Mouse (Mus musculus): ENCODE measurements around the gene Jph4.

Gene Jph4

GRCm38 (mm10) chr14:55095263-55095662, 21.5 kb downstream of the Jph4 start:
- no peak for DNase-seq (ENCODE audit: low spot score in 2 of 2)

- DNase-seq (ENCODE audit: low spot score in 2 of 2), result peak in 1 of 2 experiments; percentile 69
These were observed 22.0 kb downstream of the Jph4 start, which contains the start of gene Thtpa for GRCm38 (mm10) chr14:55094704-55095231. TSS of gene Thtpa (plus strand) at chr14:55094784.

GRCm38 (mm10) chr14:55093927-55094326, 22.8 kb downstream of the Jph4 start:
- DNase-seq (ENCODE audit: low spot score in 2 of 2), result no peak

GRCm38 (mm10) chr14:55092011-55092577, 24.6 kb downstream of the Jph4 start, which contains the start of gene Zfhx2:
TSS of gene Zfhx2 (minus strand) at chr14:55092324.
- peak; percentile 93 to 95 for DNase-seq (ENCODE audit: low spot score in 2 of 2)

- DNase-seq (ENCODE audit: low spot score in 2 of 2), result no peak
These were observed 25.4 kb downstream of the Jph4 start for GRCm38 (mm10) chr14:55091209-55091865.

GRCm38 (mm10) chr14:55089199-55089947, 27.4 kb downstream of the Jph4 start:
- DNase-seq (ENCODE audit: low spot score in 2 of 2), result peak in 1 of 2 experiments; percentile 75

- DNase-seq (ENCODE audit: low spot score in 2 of 2), result no peak
These were observed 30.7 kb downstream of the Jph4 start for GRCm38 (mm10) chr14:55086009-55086514.

- no peak for DNase-seq (ENCODE audit: low spot score in 2 of 2)
These were observed 31.3 kb downstream of the Jph4 start for GRCm38 (mm10) chr14:55085324-55086008.

- no peak for DNase-seq (ENCODE audit: low spot score in 2 of 2)
These were observed 33.3 kb downstream of the Jph4 start for GRCm38 (mm10) chr14:55083481-55083880.

- DNase-seq (ENCODE audit: low spot score in 2 of 2), result no peak
These were observed 35.6 kb downstream of the Jph4 start for GRCm38 (mm10) chr14:55081105-55081504.

GRCm38 (mm10) chr14:55079214-55079970, 37.3 kb downstream of the Jph4 start:
- no peak for DNase-seq (ENCODE audit: low spot score in 2 of 2)

- DNase-seq (ENCODE audit: low spot score in 2 of 2), result no peak
These were observed 38.3 kb downstream of the Jph4 start for GRCm38 (mm10) chr14:55078366-55078989.

GRCm38 (mm10) chr14:55077481-55078365, 39.0 kb downstream of the Jph4 start:
- no peak for DNase-seq (ENCODE audit: low spot score in 2 of 2)

GRCm38 (mm10) chr14:55076956-55077355, 39.8 kb downstream of the Jph4 start:
- DNase-seq (ENCODE audit: low spot score in 2 of 2), result no peak

GRCm38 (mm10) chr14:55076224-55076623, 40.5 kb downstream of the Jph4 start:
- peak; percentile 62 to 72 for DNase-seq (ENCODE audit: low spot score in 2 of 2)

GRCm38 (mm10) chr14:55074416-55074815, 42.3 kb downstream of the Jph4 start:
- DNase-seq (ENCODE audit: low spot score in 2 of 2), result no peak

GRCm38 (mm10) chr14:55071756-55072155, 45.0 kb downstream of the Jph4 start:
- DNase-seq (ENCODE audit: low spot score in 2 of 2), result no peak

GRCm38 (mm10) chr14:55066042-55066441, 50.7 kb downstream of the Jph4 start:
- DNase-seq (ENCODE audit: low spot score in 2 of 2), result no peak

- no peak for DNase-seq (ENCODE audit: low spot score in 2 of 2)
These were observed 51.3 kb downstream of the Jph4 start for GRCm38 (mm10) chr14:55065391-55065790.

Data from right cerebral cortex, postnatal 36 days (tissue).